30 mouse cellular contexts compared by ENCODE assay signal in genomic region chr5:64282594-64282993, GRCm38 (mm10).
DNase-seq lines count a peak whose midpoint lies in the region; ATAC-seq and TF ChIP-seq lines count a peak whose summit lies in the region.
"Had no signal": no experiment of that assay in that cellular context is flagged by ENCODE, and none has a peak within 500 bp of the region (broad histone marks: within the 10 kb centered on the region; RNA-seq: fewer than 3 reads in every experiment).

No protein-coding gene starts in this region.

- H3K27ac ChIP-seq in intestine, postnatal 0 days (ENCODE audit: low read depth, low read length), result no peak overlapping the region
- H3K27ac ChIP-seq: embryonic facial prominence, embryonic 12.5 days; forebrain, embryonic 10.5 days; heart, embryonic 10.5 days; hindbrain, embryonic 12.5 days; hindbrain, postnatal 0 days; limb, embryonic 10.5 days; limb, embryonic 15.5 days; liver, embryonic 15.5 days; midbrain, embryonic 10.5 days; midbrain, embryonic 15.5 days had no signal

- no peaks in the 10 kb centered on the region for H3K27me3 ChIP-seq in myocyte (ENCODE audit: control insufficient read depth, insufficient read depth, insufficient read length)
- no peaks in the 10 kb centered on the region for H3K27me3 ChIP-seq in intestine, postnatal 0 days (replicated peaks; ENCODE audit: control insufficient read depth, insufficient read depth, low read length)
- H3K27me3 ChIP-seq: CH12.LX; embryonic facial prominence, embryonic 12.5 days; hindbrain, embryonic 12.5 days; limb, embryonic 15.5 days; liver, embryonic 15.5 days; midbrain, embryonic 15.5 days had no signal

- no peaks in the 10 kb centered on the region for H3K79me2 ChIP-seq in myocyte (ENCODE audit: control insufficient read depth, insufficient read depth)

- H3K4me3 ChIP-seq in myocyte, result no peak overlapping the region
- H3K4me3 ChIP-seq in intestine, postnatal 0 days (ENCODE audit: low read depth, low read length), result no peak overlapping the region
- H3K4me3 ChIP-seq: embryonic facial prominence, embryonic 12.5 days; forebrain, embryonic 10.5 days; heart, embryonic 10.5 days; hindbrain, embryonic 12.5 days; limb, embryonic 10.5 days; limb, embryonic 15.5 days; liver, embryonic 15.5 days; midbrain, embryonic 10.5 days; midbrain, embryonic 15.5 days had no signal

- H3K9ac ChIP-seq in intestine, postnatal 0 days (ENCODE audit: low read depth, low read length), result no peak overlapping the region
- H3K9ac ChIP-seq: embryonic facial prominence, embryonic 12.5 days; forebrain, postnatal 0 days; hindbrain, embryonic 12.5 days; limb, embryonic 15.5 days; liver, embryonic 15.5 days; lung, embryonic 14.5 days; midbrain, embryonic 15.5 days had no signal

- intact Hi-C loops in gastrocnemius, postnatal 14 days (cut with DNase I; ENCODE audit: low total_unique reads), result loop anchor here (10.0 kb wide), 1 partner anchor 582 kb away; no protein-coding TSS in a partner anchor

- H3K9me3 ChIP-seq in intestine, postnatal 0 days (ENCODE audit: control insufficient read depth), result no peaks in the 10 kb centered on the region
- H3K9me3 ChIP-seq: embryonic facial prominence, embryonic 12.5 days; forebrain, embryonic 10.5 days; heart, embryonic 10.5 days; hindbrain, embryonic 12.5 days; limb, embryonic 10.5 days; limb, embryonic 15.5 days; liver, embryonic 15.5 days; midbrain, embryonic 10.5 days; midbrain, embryonic 15.5 days had no signal

- H3ac ChIP-seq in myocyte (ENCODE audit: control insufficient read depth, insufficient read length), result no peak overlapping the region

- no peak for ATAC-seq in intestine, postnatal 0 days
- ATAC-seq in erythroid progenitor cell, adult 5-6 weeks (replicated peaks; ENCODE audit: low FRiP score, poor library complexity, severe bottlenecking), result no peak
- ATAC-seq: forebrain, postnatal 0 days; hindbrain, postnatal 0 days; intestine, embryonic 16.5 days; midbrain, embryonic 15.5 days had no signal

- peaks cover 14% of the 10 kb centered on the region for H3K36me3 ChIP-seq in myocyte (ENCODE audit: control insufficient read depth, insufficient read depth)
- H3K36me3 ChIP-seq in intestine, postnatal 0 days (ENCODE audit: control insufficient read depth, insufficient read depth), result peaks cover 87% of the 10 kb centered on the region
- H3K36me3 ChIP-seq: midbrain, embryonic 15.5 days had no signal

- H3K4me2 ChIP-seq in myocyte (ENCODE audit: low read depth), result peak overlapping the region; percentile 1
- no peak overlapping the region for H3K4me2 ChIP-seq in intestine, postnatal 0 days (replicated peaks; ENCODE audit: low read depth)
- H3K4me2 ChIP-seq: embryonic facial prominence, embryonic 12.5 days; hindbrain, embryonic 12.5 days; limb, embryonic 15.5 days; liver, embryonic 15.5 days; lung, embryonic 14.5 days; midbrain, embryonic 15.5 days had no signal

- 66% methylated on average over 4 of the region's 4 CpGs for WGBS in intestine, postnatal 0 days

- no peak for TF ChIP-seq CTCF in intestine, postnatal 0 days (IDR thresholded peaks at IDR 0.05; ENCODE audit: low read depth)

- DNase-seq in gastrocnemius, postnatal 14 days, result peak; percentile 65
- DNase-seq in gastrocnemius, postnatal 10 days, result no peak
- DNase-seq in lung, postnatal 10 days, result peak; percentile 32
- no peak for DNase-seq in lung, postnatal 4 days
- DNase-seq: adrenal gland, postnatal 14 days; cerebellum, adult 11 months; cerebellum, adult 9-10 months; embryo, embryonic 11 days; forebrain, postnatal 0 days; heart, postnatal 36 days; kidney, postnatal 14 days; layer of hippocampus, adult 9-11 months; lung, embryonic 14.5 days; right cerebral cortex, postnatal 25 days; thymus, postnatal 14 days had no signal

- no peak for TF ChIP-seq POLR2A in myocyte (IDR thresholded peaks at IDR 0.05; ENCODE audit: insufficient read length, low read depth)

- no peaks in the 10 kb centered on the region for H3K4me1 ChIP-seq in intestine, postnatal 0 days (replicated peaks; ENCODE audit: control insufficient read depth, insufficient read depth, low read length)
- H3K4me1 ChIP-seq: embryonic facial prominence, embryonic 12.5 days; forebrain, embryonic 10.5 days; hindbrain, embryonic 12.5 days; limb, embryonic 10.5 days; limb, embryonic 15.5 days; liver, embryonic 15.5 days; midbrain, embryonic 10.5 days; midbrain, embryonic 15.5 days had no signal

TF ChIP-seq in myocyte, 11 proteins besides CTCF, POLR2A, EP300 and RAD21:
- TF ChIP-seq REST (IDR thresholded peaks at IDR 0.05; ENCODE audit: insufficient read depth, insufficient read length) (no peak), MAX (IDR thresholded peaks at IDR 0.05; ENCODE audit: low read depth) (no peak), SRF (IDR thresholded peaks at IDR 0.05; ENCODE audit: control insufficient read depth, insufficient read length, low read depth) (no peak)

Comparison
In these comparisons a context has a peak if more than half of its experiments do, and no peak if none do; other contexts are left out.
1. DNase-seq: peak in gastrocnemius, postnatal 14 days (single experiment) and lung, postnatal 10 days (single experiment); none in gastrocnemius, postnatal 10 days (single experiment) and lung, postnatal 4 days (0 of 2).